Mouse (Mus musculus) ES-E14 (cell line): ENCODE results near the gene Leng1. TPM values are rescaled to one million over a fixed set of nuclear protein-coding genes. Genes with fewer than 3 reads are reported as not detected.
A peak's percentile ranks its signal among the peaks of the same experiment; 100 is the strongest.

Experiments used
- DNase-seq: peaks from one replicate; pipeline ENCODE4 v3.0.0-alpha.2; 2013; ENCODE audit warnings: low read depth, low spot score
- H3K27ac ChIP-seq: 2 replicates; pipeline ENCODE4 v1.5.1; 2012; ENCODE audit warnings: low read depth, mild to moderate bottlenecking, low read length, moderate library complexity, mixed read lengths; ENCODE audit not compliant: poor library complexity, insufficient read depth, severe bottlenecking
- H3K36me3 ChIP-seq: 2 replicates; pipeline ENCODE4 v1.6.1; 2012; ENCODE audit warnings: mild to moderate bottlenecking, low read length, moderate library complexity, mixed read lengths; ENCODE audit not compliant: control insufficient read depth, poor library complexity, insufficient read depth, severe bottlenecking
- H3K4me1 ChIP-seq, 2 experiments: fragments of 150-350 bp in 1 of 2; sonication (generic) in 1 of 2; 2 replicates each; pipeline ENCODE4 v1.6.1; 2012; ENCODE audit warnings: low read length in 2 of 2, mild to moderate bottlenecking in 1 of 2, mixed read lengths in 1 of 2; ENCODE audit not compliant: control insufficient read depth in 2 of 2, insufficient read depth in 2 of 2, poor library complexity in 1 of 2
- H3K4me3 ChIP-seq, 2 experiments: fragments of 150-350 bp in 1 of 2; sonication (generic) in 1 of 2; 2 replicates each; pipeline ENCODE4 v1.5.1; 2012; ENCODE audit warnings: low read length in 2 of 2, low read depth in 1 of 2, mild to moderate bottlenecking in 1 of 2, mixed read lengths in 1 of 2; ENCODE audit not compliant: insufficient read depth in 1 of 2, poor library complexity in 1 of 2, severe bottlenecking in 1 of 2
- H3K9ac ChIP-seq: 2 replicates; pipeline ENCODE4 v1.6.1; 2012; ENCODE audit warnings: low read depth, mild to moderate bottlenecking, low read length, mixed read lengths; ENCODE audit not compliant: poor library complexity, insufficient read depth, severe bottlenecking
- H3K9me3 ChIP-seq: fragments of 150-350 bp; sonication (generic); 2 replicates; pipeline ENCODE4 v1.6.1; 2012; ENCODE audit warnings: low read depth, mild to moderate bottlenecking, low read length; ENCODE audit not compliant: control insufficient read depth, insufficient read depth
- CHD2 ChIP-seq: IDR thresholded peaks from 2 replicates; pipeline ENCODE4 v1.6.1; 2014; ENCODE audit warnings: mild to moderate bottlenecking, low read depth, low read length, inconsistent platforms
- HCFC1 ChIP-seq: IDR thresholded peaks from 2 replicates; pipeline ENCODE4 v1.6.1; 2012; ENCODE audit warnings: low read length, inconsistent platforms, borderline replicate concordance; ENCODE audit not compliant: insufficient read depth
- MAFK ChIP-seq: IDR thresholded peaks from 2 replicates; pipeline ENCODE4 v1.6.1; 2014; ENCODE audit warnings: mild to moderate bottlenecking, low read depth, low read length, inconsistent platforms; ENCODE audit not compliant: insufficient read depth
- ZC3H11A ChIP-seq: IDR thresholded peaks from 2 replicates; pipeline ENCODE4 v1.6.1; 2012; ENCODE audit warnings: low read depth, mild to moderate bottlenecking, inconsistent platforms, low read length, borderline replicate concordance
- ZNF384 ChIP-seq: IDR thresholded peaks from 2 replicates; pipeline ENCODE4 v1.6.1; 2012; ENCODE audit warnings: low read depth, low read length, inconsistent platforms
- in situ Hi-C, 2 experiments: fragments of 600-800 bp; cut with MboI; formaldehyde crosslinking; loops; one replicate each; pipeline ENCODE4 v1.15.1; 2025; ENCODE audit warnings: low sequenced_read_pairs in 2 of 2, inconsistent platforms in 1 of 2; ENCODE audit not compliant: unreplicated experiment in 2 of 2
- total RNA-seq: library from RNA; depleted of rRNA; stranded (reverse); fragments of 300-350 nt; gene quantifications from 2 replicates; pipeline ENCODE4 v1.2.3, GENCODE M21; 2012

The Leng1 gene
- total RNA-seq, 1 experiment: 5.7 TPM

DNA sequence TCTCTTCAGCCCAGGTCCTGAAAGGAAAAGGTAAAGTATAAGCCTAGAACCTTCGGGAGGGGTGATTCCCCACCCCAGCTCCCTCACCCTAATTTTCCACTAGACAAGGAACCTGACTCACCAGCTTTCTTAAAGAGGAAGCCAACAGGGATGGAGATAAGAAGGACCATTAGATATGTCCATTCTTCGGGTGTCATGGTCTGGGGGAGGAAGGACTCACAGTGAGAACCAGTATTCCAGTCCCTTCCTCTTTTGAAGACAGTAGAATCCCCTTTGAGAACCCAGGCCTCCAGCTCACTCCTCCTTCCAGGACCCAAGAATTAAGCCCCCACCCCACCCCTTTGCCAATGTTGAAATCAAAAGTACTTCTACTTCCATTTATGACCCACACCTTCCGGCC lies 26.3 kb upstream of the Leng1 start:
- 0 out of 4 replicates have a peak, but pooled peaks cover 0 to 2% of the 10 kb centered on the region in 2 experiments for H3K4me1 ChIP-seq
- H3K9me3 ChIP-seq: no peaks in the 10 kb centered on the region
- in situ Hi-C loops: no loop called here
- TF ChIP-seq HCFC1: no peak
- TF ChIP-seq MAFK: no peak
- TF ChIP-seq ZNF384: no peak
- no peak for TF ChIP-seq CHD2
- no peak for TF ChIP-seq ZC3H11A
- no peak overlapping the region for H3K27ac ChIP-seq
- peak overlapping the region; percentile 86 to 93 for H3K4me3 ChIP-seq
- DNase-seq: no peak
- peaks cover 3% of the 10 kb centered on the region; the same call in 1 of the 2 replicates for H3K36me3 ChIP-seq
- H3K9ac ChIP-seq: peak overlapping the region; percentile 90

DNA sequence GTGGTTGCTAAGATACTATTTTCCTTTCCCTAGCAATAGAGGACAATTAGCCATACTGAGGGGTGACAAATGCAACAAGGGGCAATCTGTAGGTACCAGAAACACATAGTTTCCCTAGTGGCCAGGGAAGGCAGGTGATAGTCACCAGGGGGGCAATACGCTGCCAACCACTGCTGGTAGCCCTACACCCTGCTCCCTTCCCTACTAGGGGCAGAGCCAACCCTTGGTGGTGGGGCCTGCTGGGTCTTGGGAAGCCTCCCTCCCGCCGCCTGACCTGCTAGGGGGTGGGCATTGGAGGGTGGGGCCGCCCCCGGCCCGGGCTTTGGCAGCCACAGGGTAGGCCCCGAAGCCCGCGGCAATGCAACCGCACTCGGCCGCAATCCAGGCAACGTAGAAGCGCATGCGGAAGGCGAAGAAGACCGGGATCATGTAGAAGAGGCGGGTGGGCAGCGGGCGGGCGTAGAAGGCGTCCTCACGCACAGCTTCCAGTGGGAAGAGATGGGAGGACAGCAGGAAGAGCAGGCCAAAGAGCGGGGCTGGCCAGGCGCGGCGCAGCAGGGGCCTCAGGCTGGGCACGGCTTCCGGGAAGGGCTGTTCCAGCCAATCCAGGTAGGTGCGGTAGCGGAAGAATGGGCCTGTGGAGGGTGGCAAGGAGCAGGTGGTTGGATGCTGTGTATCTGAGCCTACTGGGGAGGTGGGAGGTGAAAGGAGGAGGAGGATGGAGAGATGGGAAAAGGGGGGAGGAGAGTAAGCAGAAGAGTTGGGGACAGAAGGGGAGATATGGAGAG lies 20.0 kb upstream of the Leng1 start:
- H3K4me3 ChIP-seq: peak overlapping the region; percentile 57 to 70
- no peaks in the 10 kb centered on the region for H3K9me3 ChIP-seq
- in situ Hi-C loops: no loop called here
- no peak for DNase-seq
- no peak overlapping the region for H3K27ac ChIP-seq
- H3K4me1 ChIP-seq: peaks cover 0 to 9% of the 10 kb centered on the region in 2 experiments; a peak in 2 of 4 replicates
- peaks cover 8% of the 10 kb centered on the region; the same call in 1 of the 2 replicates for H3K36me3 ChIP-seq
- TF ChIP-seq HCFC1: no peak
- no peak for TF ChIP-seq ZNF384
- TF ChIP-seq MAFK: no peak
- TF ChIP-seq ZC3H11A: no peak
- TF ChIP-seq CHD2: no peak
- peak overlapping the region; percentile 79 for H3K9ac ChIP-seq

DNA sequence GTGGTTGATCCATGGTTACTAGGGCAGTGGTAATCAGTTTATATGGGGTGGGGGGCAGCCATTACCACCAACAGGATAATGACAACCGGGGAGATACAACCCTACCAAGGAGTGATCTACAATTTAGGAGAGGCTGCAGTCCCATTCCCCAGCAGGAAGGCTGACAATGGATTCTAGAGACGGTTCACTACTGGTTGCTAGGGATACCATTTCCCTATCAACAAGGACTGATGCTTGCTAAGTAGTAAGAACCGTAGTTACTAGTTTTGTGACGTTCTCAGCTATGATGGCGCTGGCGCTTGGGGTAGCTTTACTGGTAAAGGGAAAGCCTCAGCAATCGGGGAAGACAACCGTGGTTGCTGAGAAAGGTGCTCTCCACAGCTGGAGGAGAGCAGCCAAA lies 19.1 kb upstream of the Leng1 start:
- TF ChIP-seq MAFK: no peak
- no peak for TF ChIP-seq ZNF384
- no peak for TF ChIP-seq ZC3H11A
- TF ChIP-seq HCFC1: no peak
- TF ChIP-seq CHD2: no peak
- Histone ChIP-seq H3K9ac (no peak overlapping the region), H3K9me3 (no peaks in the 10 kb centered on the region), H3K36me3 (peaks cover 6% of the 10 kb centered on the region; the same call in 1 of the 2 replicates), H3K4me1 (peaks cover 0 to 9% of the 10 kb centered on the region in 2 experiments; a peak in 2 of 4 replicates), H3K4me3 (no peak overlapping the region), H3K27ac (no peak overlapping the region)
- in situ Hi-C loops: no loop called here
- DNase-seq: no peak

DNA sequence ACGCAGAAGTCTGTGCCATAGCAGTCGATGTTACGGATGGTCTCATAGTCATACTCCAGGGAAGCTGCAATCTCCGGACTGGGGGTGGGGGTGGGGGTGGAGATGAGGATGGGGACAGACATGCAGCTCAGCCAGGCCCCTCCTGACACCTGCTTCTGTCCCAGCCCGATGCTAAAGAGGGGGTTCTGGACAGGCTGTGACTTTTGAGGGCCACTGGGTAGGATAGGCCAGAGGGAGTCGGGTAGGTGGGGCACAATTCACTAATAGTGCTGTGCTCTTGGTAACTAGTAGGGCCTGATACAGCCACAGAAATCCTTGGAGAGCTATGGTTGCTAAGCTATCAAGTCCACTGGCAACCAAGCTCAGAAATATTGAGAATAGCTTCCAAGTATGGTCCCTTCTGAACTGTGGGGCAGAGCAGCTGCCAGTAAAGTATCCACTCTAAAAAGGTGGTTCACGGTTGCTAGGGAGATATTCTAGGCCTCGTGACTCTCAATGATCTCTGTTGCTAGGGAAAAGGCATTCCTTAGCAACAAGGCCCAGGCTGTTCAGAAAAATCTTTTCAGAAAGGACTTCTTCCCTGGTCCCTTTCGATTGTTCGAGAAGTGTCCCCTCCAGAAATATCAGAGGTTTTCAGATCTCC lies 18.4 kb upstream of the Leng1 start:
- H3K36me3 ChIP-seq: peaks cover 8% of the 10 kb centered on the region; the same call in 1 of the 2 replicates
- H3K9ac ChIP-seq: no peak overlapping the region
- DNase-seq: no peak
- no peak overlapping the region for H3K27ac ChIP-seq
- H3K4me1 ChIP-seq: peaks cover 0 to 9% of the 10 kb centered on the region in 2 experiments; a peak in 2 of 4 replicates
- no peak overlapping the region for H3K4me3 ChIP-seq
- TF ChIP-seq ZC3H11A (no peak), CHD2 (no peak), MAFK (no peak), ZNF384 (no peak), HCFC1 (no peak)
- no peaks in the 10 kb centered on the region for H3K9me3 ChIP-seq
- in situ Hi-C loops: no loop called here
